Mouse (Mus musculus): ENCODE results near the gene Rchy1.

DNA sequence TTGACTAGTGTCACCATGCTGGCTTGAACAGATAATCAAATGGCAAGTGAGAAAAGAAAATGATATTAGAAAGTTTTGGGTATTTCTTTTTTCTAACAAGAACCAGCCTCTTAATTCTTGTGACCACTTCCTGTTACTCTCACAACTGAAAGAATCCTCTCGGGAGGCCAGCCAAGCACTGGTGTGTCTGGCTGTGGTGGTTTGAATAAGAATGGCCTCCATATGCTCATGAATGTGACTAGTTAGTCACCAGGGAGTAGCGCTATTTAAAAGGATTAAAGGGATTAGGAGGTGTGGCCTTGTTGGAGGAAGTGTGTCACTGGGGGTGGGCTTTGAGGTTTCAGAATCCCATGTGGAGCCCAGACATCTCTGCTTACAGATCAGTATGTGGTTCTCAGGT is 22.9 kb upstream of the Rchy1 start:
- TF ChIP-seq POLR2A (IDR thresholded peaks at IDR 0.05; ENCODE audit: control insufficient read depth in 1 of 2, insufficient read depth in 1 of 2, low read depth in 1 of 2, low read length in 2 of 2, poor library complexity in 1 of 2) (no peak), ZMIZ1 (IDR thresholded peaks at IDR 0.05; ENCODE audit: low read depth, low read length) (no peak), ZNF384 (IDR thresholded peaks at IDR 0.05; ENCODE audit: low read depth, low read length) (no peak), CTCF (IDR thresholded peaks at IDR 0.05 in 2 of 3, conservative IDR thresholded peaks at IDR 0.05 in 1 of 3; ENCODE audit: control insufficient read depth in 1 of 3, insufficient read depth in 1 of 3, low read depth in 2 of 3, low read length in 3 of 3, poor library complexity in 1 of 3, severe bottlenecking in 1 of 3) (no peak)

Data from MEL (cell line).